Mouse (Mus musculus): ENCODE data around the gene Ccr10. TPM values are rescaled to one million over a fixed set of nuclear protein-coding genes. Genes with fewer than 3 reads are reported as not detected.
"Not testable (repeated sequence)": the region's sequence is repeated elsewhere in the genome, so short reads cannot be mapped to it uniquely, and the experiment has no call there.

The Ccr10 gene
- polyA plus RNA-seq, 1 experiment from 2014 or later = 0.13 TPM

- WGBS = 93% methylated on average over 8 of the region's 8 CpGs
Measured at GRCm38 (mm10) chr11:101124494-101124893, 50.7 kb downstream of the Ccr10 start.

More at GRCm38 (mm10) chr11:101124494-101124893, 50.7 kb downstream of the Ccr10 start:
- peaks cover 13% of the 10 kb centered on the region for H3K36me3 ChIP-seq (ENCODE audit: control insufficient read depth, insufficient read depth, low read length)
- not testable (repeated sequence) for H3K4me3 ChIP-seq (ENCODE audit: low read depth, low read length); H3K27me3 ChIP-seq (ENCODE audit: control insufficient read depth, insufficient read depth, low read length); DNase-seq (ENCODE audit: low spot score); H3K4me1 ChIP-seq (ENCODE audit: control insufficient read depth, insufficient read depth, low read length); H3K27ac ChIP-seq (replicated peaks; ENCODE audit: low read depth, low read length); H3K9ac ChIP-seq (ENCODE audit: low read length); ATAC-seq (ENCODE audit: insufficient number of reproducible peaks, low FRiP score, low TSS enrichment, low read depth); H3K4me2 ChIP-seq (ENCODE audit: low read depth, severe bottlenecking); H3K9me3 ChIP-seq (ENCODE audit: control insufficient read depth, low read length)

Small RNA genes lying within 50 kb of the gene (microRNA-seq; reads per million reads assigned to microRNA genes)
- not detected for gene Gm27626

Other genes starting within 250 kb of the Ccr10 start
- gene Stat3, start 235.9 kb downstream of the Ccr10 start, polyA plus RNA-seq (2014; fragmentation: Nextera tagmentation; extraction: Ambion mirVana) = 37.1 and 39.4 TPM in 2 replicates
- gene Cavin1, start 204.6 kb downstream of the Ccr10 start, polyA plus RNA-seq (2014; fragmentation: Nextera tagmentation; extraction: Ambion mirVana) = 10.2 and 13.3 TPM in 2 replicates
- 27.1 and 32.0 TPM in 2 replicates for gene Atp6v0a1, start 166.0 kb downstream of the Ccr10 start, polyA plus RNA-seq (2014; fragmentation: Nextera tagmentation; extraction: Ambion mirVana)
- 5.2 and 5.3 TPM in 2 replicates for gene Naglu, start 105.4 kb downstream of the Ccr10 start, polyA plus RNA-seq (2014; fragmentation: Nextera tagmentation; extraction: Ambion mirVana)
- gene Hsd17b1, start 97.0 kb downstream of the Ccr10 start, polyA plus RNA-seq (2014; fragmentation: Nextera tagmentation; extraction: Ambion mirVana) = 0.15 TPM in 1 of 2 replicates, not detected in the other
- 40.5 and 49.4 TPM in 2 replicates for gene Coasy, start 92.9 kb downstream of the Ccr10 start, polyA plus RNA-seq (2014; fragmentation: Nextera tagmentation; extraction: Ambion mirVana)
- 40.6 and 48.9 TPM in 2 replicates for gene Mlx, start 88.2 kb downstream of the Ccr10 start, polyA plus RNA-seq (2014; fragmentation: Nextera tagmentation; extraction: Ambion mirVana)
- 71.1 and 71.6 TPM in 2 replicates for gene Psmc3ip, start 80.0 kb downstream of the Ccr10 start, polyA plus RNA-seq (2014; fragmentation: Nextera tagmentation; extraction: Ambion mirVana)
- gene Retreg3, start 55.5 kb downstream of the Ccr10 start, polyA plus RNA-seq (2014; fragmentation: Nextera tagmentation; extraction: Ambion mirVana) = 10.3 and 10.8 TPM in 2 replicates
- gene Tubg1, start 55.5 kb downstream of the Ccr10 start, polyA plus RNA-seq (2014; fragmentation: Nextera tagmentation; extraction: Ambion mirVana) = 113 and 119 TPM in 2 replicates
- gene Tubg2, start 19.5 kb downstream of the Ccr10 start, polyA plus RNA-seq (2014; fragmentation: Nextera tagmentation; extraction: Ambion mirVana) = 4.8 and 5.0 TPM in 2 replicates
- gene Cntnap1, start 4.9 kb downstream of the Ccr10 start, polyA plus RNA-seq (2014; fragmentation: Nextera tagmentation; extraction: Ambion mirVana) = 0.04 and 0.21 TPM in 2 replicates
- 2.6 and 4.1 TPM in 2 replicates for gene Plekhh3, start 4.1 kb downstream of the Ccr10 start, polyA plus RNA-seq (2014; fragmentation: Nextera tagmentation; extraction: Ambion mirVana)
- 12.7 and 13.4 TPM in 2 replicates for gene Ezh1, start 51.0 kb upstream of the Ccr10 start, polyA plus RNA-seq (2014; fragmentation: Nextera tagmentation; extraction: Ambion mirVana)
- 60.4 and 67.2 TPM in 2 replicates for gene Ramp2, start 70.6 kb upstream of the Ccr10 start, polyA plus RNA-seq (2014; fragmentation: Nextera tagmentation; extraction: Ambion mirVana)
- gene Vps25, start 78.3 kb upstream of the Ccr10 start, polyA plus RNA-seq (2014; fragmentation: Nextera tagmentation; extraction: Ambion mirVana) = 111 and 120 TPM in 2 replicates
- gene Wnk4, start 85.1 kb upstream of the Ccr10 start, polyA plus RNA-seq (2014; fragmentation: Nextera tagmentation; extraction: Ambion mirVana) = 7.0 and 8.1 TPM in 2 replicates
- 1.3 and 1.8 TPM in 2 replicates for gene Cntd1, start 103.6 kb upstream of the Ccr10 start, polyA plus RNA-seq (2014; fragmentation: Nextera tagmentation; extraction: Ambion mirVana)
- gene Coa3, start 103.7 kb upstream of the Ccr10 start, polyA plus RNA-seq (2014; fragmentation: Nextera tagmentation; extraction: Ambion mirVana) = 191 and 204 TPM in 2 replicates
- gene Becn1, start 126.8 kb upstream of the Ccr10 start, polyA plus RNA-seq (2014; fragmentation: Nextera tagmentation; extraction: Ambion mirVana) = 135 and 139 TPM in 2 replicates
- gene Psme3, start 140.8 kb upstream of the Ccr10 start, polyA plus RNA-seq (2014; fragmentation: Nextera tagmentation; extraction: Ambion mirVana) = 158 and 164 TPM in 2 replicates
- gene Aoc2, start 149.6 kb upstream of the Ccr10 start, polyA plus RNA-seq (2014; fragmentation: Nextera tagmentation; extraction: Ambion mirVana) = 1.5 and 1.9 TPM in 2 replicates
- not detected in 2 replicates for gene Aoc3, start 155.2 kb upstream of the Ccr10 start, polyA plus RNA-seq (2014; fragmentation: Nextera tagmentation; extraction: Ambion mirVana)
- gene G6pc, start 192.1 kb upstream of the Ccr10 start, polyA plus RNA-seq (2014; fragmentation: Nextera tagmentation; extraction: Ambion mirVana) = not detected in 2 replicates
- gene Aarsd1, start 242.2 kb upstream of the Ccr10 start, polyA plus RNA-seq (2014; fragmentation: Nextera tagmentation; extraction: Ambion mirVana) = 89.0 and 91.6 TPM in 2 replicates
- 10.4 and 11.5 TPM in 2 replicates for gene Gm27029, start 249.4 kb upstream of the Ccr10 start, polyA plus RNA-seq (2014; fragmentation: Nextera tagmentation; extraction: Ambion mirVana)
- gene Rundc1, start 249.6 kb upstream of the Ccr10 start, polyA plus RNA-seq (2014; fragmentation: Nextera tagmentation; extraction: Ambion mirVana) = 13.3 and 14.4 TPM in 2 replicates
- gene Ptges3l, start 249.9 kb upstream of the Ccr10 start, polyA plus RNA-seq (2014; fragmentation: Nextera tagmentation; extraction: Ambion mirVana) = 4.3 and 4.5 TPM in 2 replicates